Mouse (Mus musculus) cerebellum, adult 9-11 months (tissue): ENCODE measurements around the gene Foxk1.

Source experiments
- DNase-seq: peaks from one replicate; pipeline ENCODE4 v3.0.0; 2022

Foxk1 gene

DNA sequence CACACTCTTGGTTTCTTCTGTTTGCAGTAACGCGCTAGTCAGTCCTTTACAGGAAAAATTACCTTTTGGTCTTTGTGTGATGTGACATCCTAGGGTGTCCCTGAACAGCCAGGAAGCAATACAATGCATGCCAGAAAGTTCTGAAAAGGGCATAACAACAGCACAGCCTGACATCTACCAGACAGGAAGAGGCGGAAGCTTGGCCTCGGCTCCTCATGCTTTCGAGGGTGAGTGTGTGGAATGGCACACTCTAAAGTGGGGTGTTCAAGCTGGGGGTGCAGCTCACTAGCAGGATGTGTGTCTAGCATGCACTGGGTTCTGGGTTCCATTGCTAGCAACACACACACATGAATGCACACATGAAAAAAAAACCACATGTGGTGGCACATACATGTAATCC, 9.6 kb upstream of the Foxk1 start:
- no peak for DNase-seq

DNA sequence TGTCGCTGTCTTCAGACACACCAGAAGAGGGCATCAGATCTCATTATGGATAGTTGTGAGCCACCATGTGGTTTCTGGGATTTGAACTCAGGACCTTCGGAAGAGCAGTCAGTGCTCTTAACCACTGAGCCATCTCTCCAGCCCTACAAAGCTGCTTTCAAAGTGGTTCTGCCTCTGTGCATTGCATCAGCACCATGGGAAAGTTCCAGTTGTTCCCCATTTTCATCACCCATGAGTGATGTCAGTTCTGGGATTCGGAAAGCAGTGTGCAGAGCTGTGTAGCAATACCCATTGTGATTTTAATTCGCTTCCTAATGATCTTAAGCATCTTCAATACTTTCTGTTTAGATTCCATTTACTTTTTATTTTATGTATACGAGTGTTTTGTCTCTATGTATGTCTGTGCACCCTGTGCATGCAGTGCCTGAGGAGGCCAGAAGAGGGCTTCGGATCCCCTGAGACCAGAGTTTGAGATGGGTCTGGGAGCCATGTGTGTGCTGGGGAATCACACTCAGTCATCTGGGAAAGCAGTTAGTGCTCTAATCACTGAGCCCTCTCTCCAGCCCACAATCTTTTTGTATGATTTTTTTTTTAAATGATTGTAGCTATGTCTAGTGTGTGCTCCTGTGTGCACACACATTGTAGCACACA, 6.6 kb upstream of the Foxk1 start:
- no peak for DNase-seq

DNA sequence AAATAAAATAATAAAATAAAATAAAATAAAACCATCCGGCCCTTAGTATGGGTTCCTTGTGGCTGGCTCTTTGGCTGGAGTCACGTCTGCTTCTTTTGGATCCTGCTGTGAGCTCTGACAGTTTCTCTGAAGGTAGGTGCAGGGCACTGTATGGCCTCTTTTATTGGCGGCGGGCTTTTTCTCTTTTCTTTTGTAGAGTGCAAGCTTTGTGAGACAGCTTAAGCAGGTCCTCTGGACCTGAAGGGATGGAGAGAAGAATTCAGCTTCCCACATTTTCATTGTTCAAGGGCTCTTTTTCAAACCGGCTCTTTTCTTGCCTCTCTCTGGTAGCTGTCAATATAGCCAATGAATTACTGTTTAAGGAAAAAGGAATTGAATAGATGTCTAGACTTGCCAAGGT, 5.4 kb upstream of the Foxk1 start:
- DNase-seq, result no peak

DNA sequence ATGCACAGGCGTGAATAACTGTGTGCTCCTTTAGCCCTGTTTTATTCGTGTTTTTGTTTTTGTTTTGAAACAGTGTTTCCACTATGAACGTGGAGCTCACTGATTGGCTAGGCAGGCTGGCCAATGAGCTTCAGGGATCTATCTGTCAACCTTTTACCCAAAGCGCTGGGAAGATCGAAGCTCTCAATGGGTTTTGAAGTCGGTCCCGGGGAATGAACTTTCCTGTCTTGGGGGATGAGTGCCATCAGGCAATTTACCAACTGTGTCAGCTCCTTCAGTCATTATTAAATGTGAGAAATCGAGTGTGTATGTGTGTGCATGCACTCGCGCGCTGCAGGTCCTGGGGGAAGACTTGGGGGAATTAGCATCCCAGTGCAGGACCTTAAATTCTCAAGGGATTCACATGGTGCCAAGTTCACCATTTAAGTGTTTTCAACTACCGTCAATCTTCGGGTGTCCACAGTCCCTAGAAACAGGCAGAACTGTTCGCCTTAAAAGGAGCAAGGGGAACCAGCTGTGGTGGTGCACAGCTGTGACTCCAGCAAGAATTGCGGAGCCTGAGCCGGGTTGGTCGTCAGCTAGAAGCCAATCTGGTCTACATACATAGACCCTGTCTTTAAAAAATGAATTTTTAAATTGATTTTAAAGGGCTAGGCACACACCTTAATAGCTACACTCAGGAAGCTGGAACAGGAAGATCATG, 965 bp upstream of the Foxk1 start:
- DNase-seq, result no peak

DNA sequence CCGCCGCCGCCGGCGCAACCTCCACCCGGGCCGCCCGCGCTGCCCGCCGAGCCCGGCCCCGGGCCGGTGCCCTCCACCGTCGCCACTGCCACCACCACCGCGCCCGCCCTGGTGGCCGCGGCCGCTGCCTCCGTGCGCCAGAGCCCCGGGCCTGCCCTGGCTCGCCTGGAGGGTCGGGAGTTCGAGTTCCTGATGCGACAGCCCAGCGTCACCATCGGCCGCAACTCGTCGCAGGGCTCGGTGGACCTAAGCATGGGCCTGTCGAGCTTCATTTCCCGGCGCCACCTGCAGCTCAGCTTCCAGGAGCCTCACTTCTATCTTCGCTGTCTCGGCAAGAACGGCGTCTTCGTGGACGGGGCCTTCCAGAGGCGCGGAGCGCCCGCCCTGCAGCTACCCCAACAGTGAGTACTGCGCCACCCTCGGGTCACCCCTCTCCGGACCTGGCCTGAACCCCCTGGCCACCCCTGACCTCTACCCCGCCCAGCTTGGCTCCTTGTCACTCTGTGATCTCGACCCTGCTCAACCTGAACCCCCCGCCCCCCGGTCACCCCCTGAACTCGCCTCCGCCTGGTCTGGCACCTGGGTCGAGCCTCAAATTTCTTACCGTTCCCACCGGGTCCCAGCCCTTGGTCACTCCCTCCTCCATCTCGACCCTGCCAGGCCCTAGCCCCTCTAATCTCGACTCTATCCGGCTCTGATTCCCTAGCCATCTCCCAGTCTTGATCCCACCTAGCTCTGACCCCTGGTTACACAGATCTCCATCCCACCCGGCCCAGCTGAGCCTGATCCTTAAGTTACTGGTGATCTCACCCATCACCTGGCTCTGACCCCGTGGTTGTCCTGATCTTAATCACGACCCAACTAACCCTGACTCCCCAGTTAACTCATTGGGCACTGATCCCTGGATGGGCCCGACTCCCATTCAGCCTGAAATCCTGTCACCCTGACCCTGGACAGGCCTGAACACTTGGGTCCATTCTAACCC, 636 bp downstream of the Foxk1 start:
- peak; percentile 68 for DNase-seq

DNA sequence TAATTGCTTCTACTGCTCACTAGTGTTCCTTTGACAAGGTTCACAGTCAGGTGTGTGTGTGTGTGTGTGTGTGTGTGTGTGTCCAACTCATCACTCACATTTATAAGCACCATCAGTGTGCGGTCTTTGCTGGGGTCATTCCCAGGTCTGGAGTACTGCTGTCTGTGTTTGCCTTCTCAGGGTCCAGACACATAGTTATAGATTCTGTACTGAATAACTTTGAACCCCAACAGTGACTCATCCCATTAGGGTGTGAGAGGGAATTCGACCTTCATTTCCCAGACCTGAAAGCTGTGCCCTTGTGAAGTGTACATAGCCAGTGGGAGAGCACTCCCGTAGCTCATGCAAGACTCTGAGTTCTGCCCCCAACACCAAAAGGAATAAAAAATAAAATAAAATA, 2.4 kb downstream of the Foxk1 start:
- DNase-seq, result no peak

DNA sequence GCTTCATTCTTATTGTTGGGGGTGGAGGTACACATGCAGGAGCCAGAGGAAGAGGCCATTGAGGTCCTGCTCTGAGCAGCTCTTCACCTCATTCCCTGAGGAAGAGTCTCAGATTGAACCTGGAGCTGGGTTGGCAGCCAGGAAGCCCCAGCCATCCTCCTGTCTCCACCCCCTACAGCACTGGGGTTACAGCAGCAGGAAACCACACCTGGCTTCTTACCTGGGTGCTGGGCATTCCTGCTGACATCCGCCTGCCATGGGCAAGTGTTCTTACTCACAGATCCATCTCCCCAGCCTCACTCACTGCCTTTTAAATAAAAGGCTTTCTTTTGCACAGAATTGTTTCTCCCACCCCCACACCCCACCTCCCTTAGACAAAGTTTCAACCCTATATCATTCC, 3.0 kb downstream of the Foxk1 start:
- no peak for DNase-seq

DNA sequence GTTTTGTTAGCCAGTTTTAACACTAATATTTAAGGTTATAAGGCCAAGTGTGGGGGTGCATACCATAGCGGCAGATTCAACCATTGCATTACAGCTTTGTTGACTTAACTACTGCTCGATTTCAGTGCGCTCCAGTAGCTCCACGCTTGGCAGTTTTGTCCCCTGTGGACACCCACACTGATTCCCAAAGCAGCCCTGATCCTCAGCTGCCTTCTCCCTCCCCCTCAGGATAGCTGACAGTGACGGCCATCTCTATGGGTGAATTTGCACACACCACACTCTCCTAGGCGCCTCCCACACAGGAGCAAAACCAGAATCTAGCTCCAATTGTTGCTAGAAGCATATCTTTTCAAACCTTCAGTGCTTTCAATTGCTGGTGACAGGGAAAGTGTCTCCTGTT, 4.1 kb downstream of the Foxk1 start:
- DNase-seq, result no peak

DNA sequence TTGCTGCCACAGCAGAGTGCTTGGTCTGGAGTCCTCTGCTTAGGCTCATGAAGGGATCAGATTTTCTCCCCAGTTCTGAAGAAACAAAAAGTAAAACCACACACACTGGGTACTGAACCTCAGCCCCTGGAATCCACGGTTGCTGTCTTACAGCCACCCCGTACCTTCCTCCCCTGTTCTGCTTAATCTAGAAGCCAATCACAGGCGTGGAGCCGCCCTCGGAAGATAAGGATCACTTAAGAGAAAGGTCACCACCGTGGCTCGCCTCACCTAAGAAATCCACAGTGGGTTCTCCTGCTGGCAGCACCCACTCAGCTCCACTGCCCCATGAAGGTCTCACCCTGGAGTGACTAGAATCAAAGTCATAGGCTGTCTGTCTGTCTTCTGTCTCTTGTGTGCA, 5.1 kb downstream of the Foxk1 start:
- DNase-seq, result no peak

DNA sequence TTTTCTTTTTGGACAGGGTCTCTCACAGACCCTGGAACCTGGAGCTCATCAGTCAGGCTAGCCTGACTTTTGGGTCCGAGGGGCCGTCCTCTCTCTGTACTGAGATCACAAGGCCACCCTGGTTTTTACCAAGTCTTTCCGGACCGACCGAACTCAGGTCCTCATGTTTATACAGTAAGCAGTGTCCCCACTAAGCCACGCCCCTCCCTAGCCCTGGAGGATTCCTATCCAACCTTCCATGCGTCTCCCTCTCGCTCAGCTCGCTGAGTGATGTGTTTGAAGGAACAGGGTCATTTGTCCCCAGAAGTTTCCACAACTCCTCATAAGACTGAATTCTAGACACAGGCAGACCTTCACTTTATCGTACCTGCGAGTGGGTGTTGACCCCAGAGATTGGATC, 5.6 kb downstream of the Foxk1 start:
- no peak for DNase-seq

DNA sequence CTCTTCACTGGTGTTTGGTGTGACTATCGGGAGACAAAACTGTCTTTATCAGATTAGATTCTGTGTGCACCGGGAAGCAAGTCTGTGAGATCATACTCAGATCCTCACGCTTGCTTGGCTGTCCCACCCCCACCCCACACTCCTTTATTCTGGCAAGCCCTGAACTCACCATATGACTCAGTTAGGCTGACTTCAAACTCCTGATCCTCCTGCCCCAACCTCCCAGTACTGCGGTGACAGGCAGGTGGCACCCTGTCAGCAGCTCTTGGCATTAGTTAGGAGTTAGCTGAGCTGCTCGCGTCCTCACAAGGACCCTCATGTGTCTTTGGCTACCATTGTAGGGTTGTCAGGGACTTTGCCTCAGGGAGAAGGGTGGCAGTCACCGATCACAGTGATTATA, 6.1 kb downstream of the Foxk1 start:
- DNase-seq, result no peak

DNA sequence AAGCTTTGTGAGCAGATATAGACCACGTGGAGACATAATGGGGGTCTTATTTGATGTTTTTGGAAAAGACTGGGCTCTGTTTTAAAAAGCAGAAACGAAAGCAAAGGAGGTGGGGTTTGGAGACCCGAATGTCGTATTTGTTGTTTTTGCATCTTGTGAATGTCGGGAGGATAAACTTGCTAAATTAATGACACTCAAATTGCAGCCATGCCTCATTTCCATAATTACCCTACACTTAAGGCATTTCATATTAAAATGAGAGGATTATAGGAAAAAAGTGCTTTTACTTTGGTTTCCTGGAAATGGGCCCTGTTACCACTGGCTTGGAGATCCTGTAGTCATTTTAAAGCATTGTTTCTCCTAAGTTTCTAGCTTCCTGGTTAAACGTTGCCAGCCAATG, 7.9 kb downstream of the Foxk1 start:
- no peak for DNase-seq

DNA sequence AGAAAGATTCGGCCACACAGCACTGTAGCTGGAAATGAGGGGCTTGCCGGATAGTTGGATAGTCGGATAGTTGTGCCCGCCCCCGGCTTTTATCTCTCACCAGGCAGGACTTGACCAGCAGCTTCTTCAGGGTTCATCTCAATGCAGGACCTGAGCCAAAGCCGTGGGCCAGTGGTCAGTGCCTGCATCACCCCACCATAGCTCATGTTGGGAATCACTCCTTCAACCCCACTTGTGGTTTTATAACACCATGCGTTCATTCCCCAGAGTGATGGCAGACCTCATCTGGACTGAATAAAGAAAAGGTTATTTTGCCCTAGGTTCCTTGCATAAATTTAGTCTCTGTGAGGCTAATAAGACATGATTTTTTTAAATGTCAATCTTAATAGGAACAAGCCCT, 9.1 kb downstream of the Foxk1 start:
- no peak for DNase-seq

DNA sequence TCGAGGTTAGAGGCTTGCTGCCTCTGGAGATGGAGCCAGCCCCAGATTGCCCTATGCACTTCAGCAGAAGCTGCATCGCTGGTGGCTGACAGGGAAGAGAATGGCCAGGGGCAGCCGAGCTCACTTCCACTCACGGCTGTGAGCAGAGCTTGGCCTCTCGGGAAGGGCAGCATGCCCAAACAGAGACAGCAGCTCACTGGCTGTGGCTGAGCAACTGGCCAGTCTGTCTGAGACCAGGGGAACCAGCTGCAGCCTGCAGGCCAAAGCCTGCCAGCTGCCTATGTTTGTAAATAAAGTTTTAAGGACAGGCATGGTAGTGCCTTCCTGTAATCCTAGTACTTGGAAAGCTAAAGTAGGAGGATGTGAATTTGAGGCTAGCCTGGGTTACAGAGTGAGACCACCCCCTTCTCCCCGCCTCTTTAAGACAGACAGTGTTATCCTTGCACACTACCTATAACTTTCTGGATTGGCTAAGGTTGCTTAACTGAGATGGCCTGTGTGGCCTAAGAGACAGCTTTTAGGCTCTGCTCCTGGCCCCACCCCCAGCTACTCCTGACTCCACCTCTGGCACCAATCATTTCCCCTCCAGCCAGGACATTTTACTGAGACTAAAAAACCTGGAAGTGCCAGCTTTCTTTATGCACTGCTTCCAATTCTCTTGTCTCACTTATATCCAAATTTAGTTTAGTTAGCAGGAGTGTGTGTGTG, 11.5 kb downstream of the Foxk1 start:
- DNase-seq, result no peak

DNA sequence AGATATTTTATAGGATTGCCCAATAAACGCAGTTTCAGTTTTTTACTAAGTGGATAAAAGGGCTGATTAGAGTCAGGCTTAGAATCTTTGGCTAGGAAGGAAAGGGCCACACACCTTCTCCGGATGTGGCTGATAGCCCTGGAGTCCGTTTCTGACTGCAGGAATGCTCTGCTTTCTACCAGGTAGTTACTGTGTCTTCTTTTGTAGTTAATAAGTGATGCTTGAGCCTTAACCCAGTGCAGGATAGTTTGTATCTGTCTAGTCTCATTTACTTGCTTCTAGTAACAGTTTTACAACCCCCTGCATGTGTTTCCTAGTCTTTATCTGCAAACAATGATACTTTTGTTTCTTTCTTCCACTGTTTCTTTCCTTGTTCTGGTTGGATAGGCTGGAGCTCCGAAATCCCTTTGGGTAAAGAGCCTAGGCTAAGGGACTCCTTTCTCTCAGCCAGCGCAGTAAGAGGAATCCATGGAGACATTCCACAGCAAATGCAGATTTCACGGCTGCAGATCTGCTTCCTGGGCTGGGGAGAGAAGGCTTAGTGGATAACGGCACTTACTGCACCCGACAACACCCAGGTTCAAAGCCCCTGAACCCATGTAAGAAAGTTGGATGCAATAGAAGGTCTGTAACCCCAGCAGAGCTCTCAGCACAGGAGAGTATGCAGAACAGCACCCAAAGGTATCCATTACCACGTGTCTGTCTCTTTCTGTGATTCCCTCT, 12.6 kb downstream of the Foxk1 start:
- DNase-seq, result no peak

DNA sequence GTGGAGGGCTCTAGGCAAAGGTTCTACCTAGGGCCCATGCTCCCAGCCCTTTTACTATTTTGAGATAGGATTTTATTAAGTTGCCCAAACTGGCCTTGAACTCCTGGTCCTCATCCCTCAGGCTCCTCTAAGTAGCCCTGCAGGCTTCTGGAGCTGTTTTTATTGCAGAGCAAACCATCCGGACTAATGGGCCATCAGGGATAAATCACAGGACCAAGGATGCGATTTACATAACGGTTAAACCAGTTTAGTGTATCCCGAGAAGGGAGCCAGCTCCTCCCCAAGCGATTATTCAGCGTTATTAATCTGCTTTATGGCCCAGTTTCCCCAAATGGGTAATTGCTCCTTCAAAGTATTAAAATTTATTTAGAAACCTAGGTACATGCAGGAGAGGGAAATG, 14.1 kb downstream of the Foxk1 start:
- no peak for DNase-seq

DNA sequence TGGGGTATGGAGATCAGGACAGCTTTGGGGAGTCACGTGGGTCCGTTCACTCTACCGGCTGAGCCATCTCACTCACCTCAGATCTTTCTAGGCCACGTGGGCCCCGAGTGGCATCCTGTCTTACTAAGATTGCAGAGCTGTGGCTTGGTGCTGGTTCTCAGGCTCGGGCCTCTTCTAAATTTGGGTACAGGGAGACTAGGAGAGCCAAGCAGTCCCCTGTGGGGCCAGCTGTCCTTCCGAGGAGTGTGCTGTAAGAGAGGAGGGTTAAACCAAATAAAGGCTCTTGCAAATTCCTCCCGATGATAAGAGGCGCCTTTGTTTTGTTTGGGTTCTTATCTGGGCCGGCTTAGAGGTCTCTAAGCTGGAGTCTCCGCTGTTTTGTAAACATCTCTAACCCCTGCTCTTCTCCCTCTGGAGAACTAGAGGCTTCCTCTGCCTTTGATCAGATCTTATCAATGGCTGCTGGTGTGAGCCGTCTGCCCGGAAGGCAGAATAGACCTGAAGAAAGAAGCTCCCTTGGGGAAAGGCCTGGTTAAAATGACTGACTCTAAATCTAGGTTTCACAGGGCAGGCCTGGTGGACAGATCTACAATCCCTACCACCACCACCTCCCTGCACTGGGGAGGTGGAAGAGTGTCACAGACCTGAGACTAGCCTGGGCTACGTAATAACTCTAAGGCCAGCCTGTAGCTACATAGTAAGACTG, 14.9 kb downstream of the Foxk1 start:
- no peak for DNase-seq

DNA sequence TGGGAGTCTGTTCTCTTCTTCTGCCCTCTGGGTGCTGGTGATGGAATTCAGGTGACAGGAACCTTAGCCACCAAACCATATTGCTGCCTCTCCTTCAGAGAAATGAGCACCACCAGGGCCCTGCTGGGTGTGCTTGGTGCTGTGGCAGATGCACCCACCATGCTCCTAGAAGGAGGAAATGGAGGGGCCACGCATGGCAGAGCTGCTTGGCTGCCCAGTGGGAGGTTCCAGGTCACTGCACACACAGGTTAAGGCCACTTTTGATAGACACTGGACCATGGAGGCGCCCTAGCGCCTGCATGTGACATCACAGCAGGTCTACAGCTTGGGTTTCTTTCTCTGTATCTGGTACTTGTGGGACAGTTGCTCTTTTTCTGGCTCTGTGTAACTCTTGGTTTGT, 15.8 kb downstream of the Foxk1 start:
- no peak for DNase-seq

DNA sequence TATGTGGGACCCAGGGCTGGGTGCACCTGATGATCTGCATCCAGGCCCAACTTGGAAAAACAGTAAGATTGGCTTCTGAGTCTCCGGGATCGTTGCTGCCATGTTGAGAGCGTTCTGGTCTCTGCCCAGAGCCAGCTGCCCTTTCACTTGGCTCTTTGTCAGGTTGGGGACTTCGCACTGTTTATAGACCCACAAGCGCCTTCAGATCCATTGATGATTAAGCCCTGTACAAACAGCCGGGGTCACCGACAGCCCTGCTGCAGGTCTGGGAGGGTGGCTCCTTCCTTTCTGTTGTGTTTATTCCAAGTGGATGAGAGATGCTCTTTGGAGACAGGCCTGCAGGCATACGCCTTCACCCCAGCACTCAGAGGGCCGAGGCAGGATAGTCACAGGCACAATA, 16.6 kb downstream of the Foxk1 start:
- no peak for DNase-seq

DNA sequence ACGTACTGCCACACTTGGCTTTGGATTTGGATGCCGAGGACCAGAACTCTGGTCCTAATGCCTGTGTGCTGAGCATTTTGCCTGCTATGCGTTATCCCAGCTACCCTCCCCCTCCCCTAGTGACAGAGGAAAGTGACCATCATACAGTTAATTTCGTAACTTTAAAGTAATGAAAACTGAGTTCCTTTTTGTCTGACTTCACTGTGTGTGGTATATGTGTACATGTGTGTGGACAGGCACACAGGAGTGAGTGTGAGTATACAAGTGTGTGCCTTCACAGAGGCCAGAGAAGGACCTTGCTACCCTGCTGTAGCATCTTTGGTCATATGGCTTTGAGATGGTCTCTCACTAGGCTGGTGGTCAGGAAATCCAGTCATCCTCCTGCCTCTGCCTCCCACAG, 17.1 kb downstream of the Foxk1 start:
- no peak for DNase-seq

DNA sequence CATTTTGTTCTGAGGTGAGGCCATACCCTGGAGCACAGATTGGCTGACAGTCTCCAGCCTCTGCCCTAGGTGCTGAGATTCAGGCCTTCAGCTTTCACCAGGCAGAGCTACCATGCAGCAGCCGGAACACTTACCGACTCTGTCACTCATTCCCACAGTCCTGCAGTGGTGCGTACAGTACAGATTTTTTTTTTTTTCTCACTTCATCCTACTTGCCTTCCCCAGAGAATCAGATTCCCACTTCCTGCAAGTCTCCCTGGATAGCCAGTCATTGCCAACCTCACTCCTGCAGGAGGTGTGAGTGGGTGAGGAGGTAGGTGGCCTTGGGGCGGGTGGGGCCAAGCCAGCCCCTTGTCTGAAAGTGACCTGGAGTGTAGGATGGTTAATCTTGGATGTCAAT, 19.0 kb downstream of the Foxk1 start:
- no peak for DNase-seq

DNA sequence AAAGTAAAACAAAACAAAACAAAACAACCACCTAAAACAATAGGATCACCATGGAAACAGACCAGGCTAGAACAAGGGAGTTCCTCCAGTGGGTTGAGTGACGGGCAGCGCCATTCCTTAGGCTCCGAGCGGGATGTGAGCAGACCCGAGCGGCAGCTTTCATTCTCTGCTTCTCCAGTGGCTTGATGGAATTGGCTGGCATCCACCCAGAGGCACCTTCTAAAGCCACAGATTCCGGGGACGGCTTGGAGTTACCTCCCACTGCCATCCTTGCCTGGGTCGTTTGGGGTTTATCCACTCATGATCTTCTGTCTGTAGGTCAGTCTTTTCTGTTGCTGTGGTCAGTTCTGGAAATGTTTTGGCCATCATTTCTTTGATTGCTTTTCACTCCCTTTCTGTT, 19.6 kb downstream of the Foxk1 start:
- no peak for DNase-seq
